Mouse (Mus musculus) E14TG2a.4 (cell line): ENCODE measurements around the gene Traf4.

Experiments
- CTCF ChIP-seq: conservative IDR thresholded peaks from 2 replicates; pipeline ENCODE4 v1.5.1; 2014; ENCODE audit warnings: low read length
- NANOG ChIP-seq: IDR thresholded peaks from 2 replicates; pipeline ENCODE4 v1.6.1; 2014; ENCODE audit warnings: borderline replicate concordance, low read length, mixed read lengths

- TF ChIP-seq CTCF (no peak), NANOG (no peak)
Measured at GRCm38 (mm10) chr11:78209886-78210285, 44.5 kb upstream of the Traf4 start.
